Mouse (Mus musculus) lung, embryonic 16.5 days (tissue): ENCODE measurements around the gene Nrm. TPM values are rescaled to one million over a fixed set of nuclear protein-coding genes. Genes with fewer than 3 reads are reported as not detected.
A peak's percentile ranks its signal among the peaks of the same experiment; 100 is the strongest.
"Not testable (repeated sequence)": the region's sequence is repeated elsewhere in the genome, so short reads cannot be mapped to it uniquely, and the experiment has no call there.

Source experiments
- ATAC-seq: fragments of 200-750 bp; cut with Nextera tagmentation; 2 replicates; pipeline ENCODE4 v1.8.0; 2017; ENCODE audit warnings: low read depth, mild to moderate bottlenecking, moderate library complexity
- H3K27ac ChIP-seq: fragments of 300-500 bp; sonication (generic); 2 replicates; pipeline ENCODE4 v1.5.1; 2014; ENCODE audit warnings: mild to moderate bottlenecking, control low read depth, low read length
- H3K27me3 ChIP-seq: fragments of 300-500 bp; sonication (generic); 2 replicates; pipeline ENCODE4 v1.6.1; 2014; ENCODE audit warnings: low read depth, low read length, mixed read lengths; ENCODE audit not compliant: control insufficient read depth, insufficient read depth
- H3K36me3 ChIP-seq: fragments of 300-500 bp; sonication (generic); 2 replicates; pipeline ENCODE4 v1.6.1; 2014; ENCODE audit warnings: low read length; ENCODE audit not compliant: control insufficient read depth, insufficient read depth
- H3K4me1 ChIP-seq: fragments of 300-500 bp; sonication (generic); replicated peaks from 2 replicates; pipeline ENCODE4 v1.6.1; 2014; ENCODE audit warnings: low read length, mixed read lengths; ENCODE audit not compliant: control insufficient read depth, insufficient read depth
- H3K4me2 ChIP-seq: fragments of 300-500 bp; sonication (generic); 2 replicates; pipeline ENCODE4 v1.6.1; 2014; ENCODE audit warnings: low read depth, low read length, control low read depth
- H3K4me3 ChIP-seq: fragments of 300-500 bp; sonication (generic); 2 replicates; pipeline ENCODE4 v1.5.1; 2014; ENCODE audit warnings: mild to moderate bottlenecking, low read length, control low read depth
- H3K9ac ChIP-seq: fragments of 300-500 bp; sonication (generic); 2 replicates; pipeline ENCODE4 v1.6.1; 2014; ENCODE audit warnings: low read length, control low read depth
- H3K9me3 ChIP-seq: fragments of 300-500 bp; sonication (generic); 2 replicates; pipeline ENCODE4 v1.6.1; 2016; ENCODE audit warnings: low read length; ENCODE audit not compliant: control insufficient read depth
- WGBS: fragments of 180-500 bp; shearing (Covaris S2); extraction: QIAGEN DNeasy Blood & Tissue Kit; methylation state at CpG from one replicate; pipeline ENCODE4 v1.1.7; 2014; 5-methylcytosine and 5-hydroxymethylcytosine counted together
- polyA plus RNA-seq: library from polyadenylated mRNA; unstranded; fragments of >200 nt; fragmentation: Nextera tagmentation; extraction: Ambion mirVana; gene quantifications from 2 replicates; pipeline ENCODE4 v1.2.1, GENCODE M21; 2015

The Nrm gene
- polyA plus RNA-seq, 1 experiment from 2014 or later, result 65.6 TPM

GRCm38 (mm10) chr17:35838122-35838544 lies 23.0 kb upstream of the Nrm start, which contains the start of gene Tubb5:
Gene Tubb5, minus strand, starts transcription at chr17:35838306.
- no peaks in the 10 kb centered on the region for H3K9me3 ChIP-seq
- H3K4me1 ChIP-seq, result peaks cover 37% of the 10 kb centered on the region
- H3K9ac ChIP-seq, result peak within 1 kb of the TSS; percentile 82
- peak; percentile 80 for ATAC-seq
- no peaks in the 10 kb centered on the region for H3K27me3 ChIP-seq
- peaks cover 37% of the 10 kb centered on the region for H3K36me3 ChIP-seq
- peak within 1 kb of the TSS; percentile 86 for H3K4me2 ChIP-seq
- H3K27ac ChIP-seq, result peak within 1 kb of the TSS; percentile 100
- WGBS, result under 1% methylated on average over 29 of the region's 29 CpGs
- peak within 1 kb of the TSS; percentile 90 for H3K4me3 ChIP-seq

- Histone ChIP-seq H3K36me3 (peaks cover 32% of the 10 kb centered on the region), H3K4me3 (peak overlapping the region; percentile 90), H3K4me2 (peak overlapping the region; percentile 86), H3K9ac (peak overlapping the region; percentile 62), H3K27ac (peak overlapping the region; percentile 85), H3K9me3 (no peaks in the 10 kb centered on the region), H3K4me1 (peaks cover 38% of the 10 kb centered on the region), H3K27me3 (no peaks in the 10 kb centered on the region)
- under 1% methylated on average over 5 of the region's 5 CpGs for WGBS
- ATAC-seq, result no peak
These were observed 22.5 kb upstream of the Nrm start for GRCm38 (mm10) chr17:35838570-35838969.

- WGBS, result 39% methylated on average over 3 of the region's 3 CpGs
- not testable (repeated sequence) for ATAC-seq, H3K9me3 ChIP-seq, H3K27me3 ChIP-seq
- H3K9ac ChIP-seq, result peak overlapping the region; percentile 62
- H3K4me1 ChIP-seq, result peaks cover 33% of the 10 kb centered on the region
- peak overlapping the region; percentile 85 for H3K27ac ChIP-seq
- H3K4me2 ChIP-seq, result peak overlapping the region; percentile 86
- peak overlapping the region; percentile 90 for H3K4me3 ChIP-seq
- H3K36me3 ChIP-seq, result peaks cover 28% of the 10 kb centered on the region
These were observed 22.1 kb upstream of the Nrm start for GRCm38 (mm10) chr17:35839002-35839401.

GRCm38 (mm10) chr17:35840561-35840960 lies 20.6 kb upstream of the Nrm start:
- Histone ChIP-seq H3K9me3 (no peaks in the 10 kb centered on the region), H3K4me3 (peak overlapping the region; percentile 75), H3K27ac (peak overlapping the region; percentile 43; the same call in 1 of the 2 replicates), H3K9ac (peak overlapping the region; percentile 59), H3K4me2 (peak overlapping the region; percentile 53), H3K36me3 (peaks cover 18% of the 10 kb centered on the region), H3K4me1 (peaks cover 22% of the 10 kb centered on the region), H3K27me3 (no peaks in the 10 kb centered on the region)
- 49% methylated on average over 14 of the region's 14 CpGs for WGBS
- ATAC-seq, result no peak

GRCm38 (mm10) chr17:35841076-35841950 lies 19.8 kb upstream of the Nrm start, which contains the start of gene Mdc1:
Gene Mdc1, plus strand, starts transcription at chr17:35841515.
- Histone ChIP-seq H3K36me3 (peaks cover 15% of the 10 kb centered on the region), H3K9me3 (no peaks in the 10 kb centered on the region), H3K4me3 (peak within 1 kb of the TSS; percentile 75), H3K4me2 (peak within 1 kb of the TSS; percentile 68), H3K27ac (peak within 1 kb of the TSS; percentile 86), H3K4me1 (peaks cover 15% of the 10 kb centered on the region), H3K27me3 (no peaks in the 10 kb centered on the region), H3K9ac (peak within 1 kb of the TSS; percentile 73)
- ATAC-seq, result peak; percentile 91
- WGBS, result 0% methylated on average over 59 of the region's 59 CpGs

- ATAC-seq, result no peak
- peaks cover 13% of the 10 kb centered on the region for H3K4me1 ChIP-seq
- H3K27me3 ChIP-seq, result no peaks in the 10 kb centered on the region
- peaks cover 14% of the 10 kb centered on the region for H3K36me3 ChIP-seq
- H3K9ac ChIP-seq, result peak overlapping the region; percentile 73
- peak overlapping the region; percentile 75 for H3K4me3 ChIP-seq
- no peaks in the 10 kb centered on the region for H3K9me3 ChIP-seq
- 15% methylated on average over 11 of the region's 11 CpGs for WGBS
- H3K4me2 ChIP-seq, result peak overlapping the region; percentile 68
- peak overlapping the region; percentile 86 for H3K27ac ChIP-seq
These were observed 19.1 kb upstream of the Nrm start for GRCm38 (mm10) chr17:35842006-35842405.

GRCm38 (mm10) chr17:35843514-35843913 lies 17.6 kb upstream of the Nrm start:
- no peak overlapping the region for H3K4me2 ChIP-seq
- ATAC-seq, result no peak

GRCm38 (mm10) chr17:35848112-35848511 lies 13.0 kb upstream of the Nrm start:
- no peak overlapping the region for H3K9ac ChIP-seq
- H3K27me3 ChIP-seq, result no peaks in the 10 kb centered on the region
- H3K4me3 ChIP-seq, result no peak overlapping the region
- no peak; the same call in 1 of the 2 replicates for ATAC-seq
- WGBS, result 75% methylated on average over 1 of the region's 1 CpGs
- H3K4me2 ChIP-seq, result no peak overlapping the region
- H3K36me3 ChIP-seq, result peaks cover 61% of the 10 kb centered on the region
- peaks cover 1% of the 10 kb centered on the region; the same call in 1 of the 2 replicates for H3K4me1 ChIP-seq
- H3K9me3 ChIP-seq, result no peaks in the 10 kb centered on the region
- H3K27ac ChIP-seq, result no peak overlapping the region

More at GRCm38 (mm10) chr17:35843514-35843913, 17.6 kb upstream of the Nrm start:
- Histone ChIP-seq H3K27ac (no peak overlapping the region), H3K4me3 (no peak overlapping the region), H3K36me3 (peaks cover 28% of the 10 kb centered on the region), H3K9ac (no peak overlapping the region), H3K27me3 (no peaks in the 10 kb centered on the region), H3K4me1 (peaks cover 13% of the 10 kb centered on the region), H3K9me3 (no peaks in the 10 kb centered on the region)
- 92% methylated on average over 3 of the region's 3 CpGs for WGBS

- no peak for ATAC-seq
These were observed 10.1 kb upstream of the Nrm start for GRCm38 (mm10) chr17:35850974-35851373.

More at GRCm38 (mm10) chr17:35850974-35851373, 10.1 kb upstream of the Nrm start:
- WGBS, result 89% methylated on average over 3 of the region's 3 CpGs
- Histone ChIP-seq H3K27ac (no peak overlapping the region), H3K4me1 (no peaks in the 10 kb centered on the region), H3K4me2 (no peak overlapping the region), H3K36me3 (peaks cover 64% of the 10 kb centered on the region), H3K27me3 (no peaks in the 10 kb centered on the region), H3K4me3 (no peak overlapping the region), H3K9ac (no peak overlapping the region), H3K9me3 (no peaks in the 10 kb centered on the region)
